Mouse (Mus musculus) spleen, adult 18-20 months (tissue): ENCODE data around the gene 4930404H24Rik.

Experiments
- DNase-seq, 2 experiments: peaks; one replicate each; pipeline ENCODE4 v3.0.0; 2022; ENCODE audit warnings: mixed read lengths in 2 of 2

4930404H24Rik gene

GRCm38 (mm10) chr2:153512416-153513323 is 20.1 kb downstream of the 4930404H24Rik start:
- no peak for DNase-seq

GRCm38 (mm10) chr2:153513983-153514382 is 21.4 kb downstream of the 4930404H24Rik start:
- DNase-seq, result no peak

GRCm38 (mm10) chr2:153514497-153515380 is 22.1 kb downstream of the 4930404H24Rik start:
- no peak for DNase-seq

GRCm38 (mm10) chr2:153515582-153515981 is 23.0 kb downstream of the 4930404H24Rik start:
- no peak for DNase-seq

- DNase-seq, result no peak
Observed at GRCm38 (mm10) chr2:153516961-153517360, 24.4 kb downstream of the 4930404H24Rik start.

GRCm38 (mm10) chr2:153520057-153520456 is 27.5 kb downstream of the 4930404H24Rik start:
- DNase-seq, result no peak

- no peak for DNase-seq
Observed at GRCm38 (mm10) chr2:153522270-153522669, 29.7 kb downstream of the 4930404H24Rik start.

- DNase-seq, result no peak
Observed at GRCm38 (mm10) chr2:153523143-153523542, 30.6 kb downstream of the 4930404H24Rik start.

- no peak for DNase-seq
Observed at GRCm38 (mm10) chr2:153523656-153524055, 31.1 kb downstream of the 4930404H24Rik start.

GRCm38 (mm10) chr2:153524727-153525126 is 32.1 kb downstream of the 4930404H24Rik start:
- DNase-seq, result no peak

GRCm38 (mm10) chr2:153525906-153526311 is 33.3 kb downstream of the 4930404H24Rik start:
- peak; percentile 47 to 56 for DNase-seq

- DNase-seq, result no peak
Observed at GRCm38 (mm10) chr2:153526850-153527530, 34.4 kb downstream of the 4930404H24Rik start.

GRCm38 (mm10) chr2:153527580-153528531 is 35.3 kb downstream of the 4930404H24Rik start:
- peak; percentile 37 to 55 for DNase-seq

- peak; percentile 16 to 29 for DNase-seq
Observed at GRCm38 (mm10) chr2:153528571-153529364, 36.2 kb downstream of the 4930404H24Rik start.

GRCm38 (mm10) chr2:153529365-153529781 is 36.8 kb downstream of the 4930404H24Rik start:
- DNase-seq, result peak; percentile 15 to 42

- peak in 1 of 2 experiments; percentile 29 for DNase-seq
Observed at GRCm38 (mm10) chr2:153529931-153530766, 37.6 kb downstream of the 4930404H24Rik start, which contains the start of gene Nol4l. TSS of gene Nol4l (minus strand) at chr2:153529971.

GRCm38 (mm10) chr2:153530948-153531347 is 38.4 kb downstream of the 4930404H24Rik start:
- DNase-seq, result no peak

- no peak for DNase-seq
Observed at GRCm38 (mm10) chr2:153533981-153534380, 41.4 kb downstream of the 4930404H24Rik start.

GRCm38 (mm10) chr2:153538898-153539297 is 46.3 kb downstream of the 4930404H24Rik start:
- DNase-seq, result no peak
